Mouse (Mus musculus) lung, postnatal 10 days (tissue): ENCODE data around the gene Krtap28-13.

Experiments used
- DNase-seq: peaks from one replicate; pipeline ENCODE4 v3.0.0; 2021

Gene Krtap28-13

DNA sequence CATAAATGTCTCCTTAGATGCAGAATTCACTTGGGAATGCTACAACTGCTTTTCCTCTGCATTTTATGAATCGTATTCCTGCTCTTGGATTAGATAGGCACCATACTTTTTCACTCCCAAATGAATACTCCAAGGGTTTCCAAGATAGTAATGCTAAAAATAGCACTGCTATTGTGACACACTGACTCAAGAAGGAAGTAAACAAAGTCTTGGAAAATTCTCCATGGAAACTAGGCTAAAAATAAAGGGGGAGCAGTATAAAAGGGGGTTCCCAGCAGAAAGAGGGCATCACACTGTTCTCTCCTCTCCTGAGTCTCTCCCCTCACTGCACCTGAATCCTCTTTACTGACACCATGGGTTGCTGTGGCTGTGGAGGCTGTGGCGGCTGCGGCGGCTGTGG lies at the start of gene Krtap28-13:
Gene Krtap28-13, plus strand, starts transcription at position 288 of the 400 bp plus-strand sequence.
- no peak for DNase-seq

DNA sequence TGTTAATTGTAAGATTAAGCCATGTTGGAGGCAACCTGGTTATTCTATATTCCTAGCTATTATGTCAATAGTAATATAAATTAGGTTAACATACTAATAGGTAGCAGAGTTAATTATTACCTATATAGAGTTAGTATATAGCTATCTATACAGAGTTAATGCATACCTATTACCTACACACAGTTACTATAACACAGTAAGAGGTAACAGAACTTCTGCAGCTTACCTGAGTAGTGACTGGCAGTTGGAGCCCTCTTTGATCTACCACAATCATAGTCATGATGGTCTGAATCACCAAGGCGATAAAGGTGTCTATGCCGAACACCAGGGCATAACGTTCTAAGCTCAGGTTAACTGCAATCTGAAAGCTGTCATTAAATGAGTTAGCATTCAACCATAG lies 46.3 kb upstream of the Krtap28-13 start:
- no peak for DNase-seq

DNA sequence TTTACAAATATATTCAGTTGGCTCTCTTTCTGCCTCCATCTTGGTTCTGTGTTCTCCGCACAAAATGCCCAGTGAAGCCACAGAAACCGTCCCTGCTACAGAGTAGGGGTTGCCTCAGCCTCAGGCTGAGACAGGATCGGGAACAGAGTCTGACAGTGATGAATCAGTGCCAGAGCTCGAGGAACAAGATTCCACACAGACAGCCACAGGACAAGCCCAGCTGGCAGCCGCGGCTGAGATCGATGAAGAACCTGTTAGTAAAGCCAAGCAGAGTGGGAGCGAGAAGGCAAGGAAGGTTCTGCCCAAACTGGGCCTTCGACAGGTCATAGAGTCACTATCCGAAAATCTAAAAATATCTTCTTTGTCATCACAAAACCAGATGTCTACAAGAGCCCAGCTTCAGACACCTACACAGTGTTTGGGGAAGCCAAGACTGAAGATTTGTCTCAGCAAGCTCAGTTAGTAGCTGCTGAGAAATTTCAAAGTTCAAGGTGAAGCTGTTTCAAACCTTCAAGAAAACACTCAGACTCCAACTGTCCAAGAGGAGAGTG lies 45.3 kb upstream of the Krtap28-13 start:
- no peak for DNase-seq

DNA sequence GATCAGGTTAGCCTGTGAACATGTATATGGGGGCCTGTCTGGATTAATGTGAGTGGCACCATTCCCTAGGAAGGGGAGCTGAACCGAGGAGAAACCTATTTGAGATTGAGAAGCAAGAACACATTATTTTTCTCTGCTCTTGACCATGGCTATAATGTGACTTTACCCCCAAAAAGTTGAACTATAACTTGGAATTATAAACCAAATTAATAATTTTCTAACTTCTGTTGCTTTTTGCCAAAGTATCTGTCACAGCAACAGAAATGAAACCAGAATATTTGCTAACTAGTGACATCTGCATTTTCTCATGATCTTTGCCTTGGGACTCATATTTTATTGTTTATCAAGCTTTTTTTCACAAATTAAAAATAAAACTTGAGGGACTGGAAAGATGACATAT lies 44.2 kb upstream of the Krtap28-13 start:
- no peak for DNase-seq

DNA sequence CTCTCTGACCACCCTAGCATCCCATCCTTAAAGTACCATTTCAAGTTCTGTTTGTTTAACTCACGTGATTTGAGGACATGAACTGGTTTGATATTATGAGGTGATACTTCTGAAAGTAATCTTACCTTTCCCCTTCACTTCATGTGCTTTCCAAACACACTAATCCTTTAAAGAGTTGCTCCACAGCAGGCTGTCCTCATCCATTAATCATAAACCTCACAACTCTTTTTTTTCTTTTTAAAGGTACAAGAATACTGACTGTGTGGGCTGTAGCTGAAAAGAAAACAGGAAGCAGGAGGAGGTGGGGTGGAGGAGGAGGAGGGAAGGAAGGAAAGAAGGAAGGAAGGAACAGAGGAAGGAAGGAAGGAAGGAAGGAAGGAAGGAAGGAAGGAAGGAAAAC lies 28.8 kb upstream of the Krtap28-13 start:
- no peak for DNase-seq

DNA sequence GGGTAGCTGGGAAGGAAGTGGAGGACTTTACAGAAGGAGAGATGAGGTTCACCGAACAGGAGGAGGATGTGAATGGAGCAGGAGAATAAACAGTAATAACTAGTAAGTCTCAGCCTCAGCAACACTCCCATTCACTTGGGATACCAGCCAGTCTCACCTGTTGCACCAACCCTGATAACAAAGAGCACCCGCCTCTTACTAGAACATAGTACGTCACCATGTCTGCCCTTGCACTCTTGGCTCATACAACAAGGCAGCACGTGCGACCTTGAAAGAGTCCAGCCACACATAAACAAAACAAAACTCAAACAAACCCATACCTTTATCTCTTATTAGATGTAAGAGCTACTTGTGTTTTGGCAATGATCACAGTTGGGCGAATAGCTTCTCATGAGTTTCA lies 28.2 kb upstream of the Krtap28-13 start:
- peak; percentile 14 for DNase-seq

DNA sequence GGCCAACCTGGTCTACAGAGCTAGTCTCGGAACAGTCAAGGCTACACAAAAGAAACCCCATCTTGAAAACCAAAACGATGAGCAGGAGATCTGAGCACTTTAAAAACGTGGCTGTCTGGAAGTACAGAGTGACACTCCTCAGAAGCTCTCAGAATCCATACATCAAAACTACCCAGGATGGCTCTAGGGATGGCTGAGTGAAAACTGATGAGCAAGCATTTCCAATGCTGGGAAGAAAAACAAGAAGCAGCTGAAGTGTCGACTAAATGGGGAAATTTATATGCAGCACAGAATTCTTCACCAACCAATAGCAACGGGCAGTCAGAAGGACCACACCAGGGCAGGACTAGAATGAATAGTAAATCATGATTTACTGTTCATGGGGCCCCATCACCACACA lies 26.2 kb upstream of the Krtap28-13 start:
- DNase-seq = no peak

DNA sequence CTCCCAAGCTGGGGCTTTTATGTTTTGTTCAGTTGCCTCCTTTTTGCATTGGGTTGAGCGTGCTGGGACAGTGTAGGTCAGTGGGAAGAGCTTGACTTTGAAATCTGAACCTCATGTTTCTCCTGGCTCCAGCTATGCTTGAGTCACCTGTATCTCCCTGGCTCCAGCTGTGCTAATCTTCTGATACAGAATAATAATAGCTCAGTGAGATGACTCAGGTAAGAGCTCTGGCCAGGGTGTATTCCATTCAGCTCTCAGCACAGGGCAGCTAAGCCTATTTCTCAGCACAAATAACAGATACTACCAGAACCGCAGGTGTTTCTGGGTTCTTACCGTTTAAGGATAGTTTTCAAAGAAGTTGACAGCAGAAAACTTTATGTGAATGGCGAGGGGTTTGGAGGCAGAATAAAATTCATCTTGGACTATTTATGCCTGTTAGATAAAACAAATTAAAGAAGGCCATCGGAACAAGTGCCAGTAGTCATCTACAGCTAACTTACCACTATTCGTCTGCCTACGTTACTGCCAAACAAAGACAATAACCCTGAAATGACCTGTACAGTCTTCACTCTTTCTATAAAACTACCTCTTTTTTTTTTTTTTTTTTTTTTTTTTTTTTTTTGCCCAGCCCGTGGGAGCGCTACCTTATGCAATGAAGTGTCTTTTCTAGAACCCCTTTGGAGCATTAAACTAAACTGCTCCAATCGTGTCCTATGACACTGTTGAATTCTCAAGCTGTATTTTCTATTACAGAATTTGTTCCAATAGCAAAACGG lies 23.6 kb upstream of the Krtap28-13 start:
- no peak for DNase-seq

DNA sequence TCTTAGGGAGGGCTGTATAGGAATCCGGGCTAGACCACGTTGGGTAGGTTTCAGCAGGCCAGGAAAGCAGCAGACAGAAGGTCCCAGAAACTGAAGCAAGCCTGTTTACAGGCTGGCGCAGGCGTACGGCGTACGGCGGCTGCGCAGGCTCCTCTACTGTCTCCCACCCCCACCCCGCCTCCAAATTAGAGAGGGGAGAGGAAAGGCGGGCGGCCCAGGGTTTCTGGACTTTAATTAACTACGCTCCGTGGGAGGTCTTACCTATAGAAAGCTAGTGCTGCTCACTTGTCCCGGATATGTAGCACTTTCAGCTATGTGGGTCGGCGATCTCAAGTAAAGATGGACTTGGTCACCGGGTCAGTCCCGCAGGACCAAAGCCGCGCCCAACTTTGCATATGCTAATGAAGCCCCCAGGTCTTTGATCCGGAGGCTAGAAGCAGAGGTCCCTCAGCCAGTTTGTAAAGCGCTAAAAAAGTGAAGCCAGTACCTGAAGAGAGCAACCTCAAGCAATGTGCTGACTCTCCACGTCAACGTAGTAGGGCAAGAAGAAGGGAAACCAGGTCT lies 22.5 kb upstream of the Krtap28-13 start, which contains the start of gene Slc19a3:
Gene Slc19a3, minus strand, starts transcription at position 340 of the 564 bp plus-strand sequence.
- peak; percentile 50 for DNase-seq

DNA sequence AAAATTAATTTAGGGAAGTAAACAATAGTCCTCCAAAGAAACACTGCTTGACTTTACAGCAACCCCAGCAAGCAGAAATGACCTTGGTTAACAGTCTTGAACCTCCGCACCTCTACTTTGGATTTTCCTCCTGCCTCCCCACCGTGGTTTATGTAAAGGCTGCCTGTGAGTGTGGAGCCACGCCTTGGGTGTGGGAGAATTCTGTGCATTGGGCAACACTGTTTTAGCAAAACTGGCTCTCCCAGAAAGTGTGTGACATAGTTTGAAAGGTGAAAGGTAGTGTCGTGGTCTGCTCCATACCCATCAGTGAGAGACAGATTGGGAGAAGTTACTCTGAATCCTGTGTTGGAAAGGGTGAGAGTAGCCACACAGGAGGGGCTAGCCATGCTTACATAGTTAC lies 21.6 kb upstream of the Krtap28-13 start:
- peak; percentile 3 for DNase-seq

DNA sequence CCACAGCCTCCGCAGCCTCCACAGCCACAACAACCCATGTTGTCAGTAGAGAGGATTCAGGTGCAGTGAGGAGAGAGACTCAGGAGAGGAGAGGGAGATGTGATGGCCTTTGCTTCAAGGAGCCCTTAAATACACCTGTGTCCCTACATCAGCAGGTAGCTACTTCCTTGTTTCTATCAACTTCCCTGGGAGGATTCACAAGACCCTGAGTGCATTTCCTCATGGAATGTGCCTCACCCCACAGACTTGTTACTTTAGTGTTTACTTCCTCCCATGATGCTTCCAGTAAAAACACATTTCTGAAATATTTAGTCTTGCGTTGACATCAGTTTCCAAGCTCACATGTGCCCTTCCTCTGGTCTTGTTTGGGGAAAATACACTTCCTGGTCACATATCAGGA lies 18.4 kb upstream of the Krtap28-13 start, which contains the start of gene Krtap28-10:
Gene Krtap28-10, minus strand, starts transcription at position 101 of the 400 bp plus-strand sequence.
- DNase-seq = no peak

DNA sequence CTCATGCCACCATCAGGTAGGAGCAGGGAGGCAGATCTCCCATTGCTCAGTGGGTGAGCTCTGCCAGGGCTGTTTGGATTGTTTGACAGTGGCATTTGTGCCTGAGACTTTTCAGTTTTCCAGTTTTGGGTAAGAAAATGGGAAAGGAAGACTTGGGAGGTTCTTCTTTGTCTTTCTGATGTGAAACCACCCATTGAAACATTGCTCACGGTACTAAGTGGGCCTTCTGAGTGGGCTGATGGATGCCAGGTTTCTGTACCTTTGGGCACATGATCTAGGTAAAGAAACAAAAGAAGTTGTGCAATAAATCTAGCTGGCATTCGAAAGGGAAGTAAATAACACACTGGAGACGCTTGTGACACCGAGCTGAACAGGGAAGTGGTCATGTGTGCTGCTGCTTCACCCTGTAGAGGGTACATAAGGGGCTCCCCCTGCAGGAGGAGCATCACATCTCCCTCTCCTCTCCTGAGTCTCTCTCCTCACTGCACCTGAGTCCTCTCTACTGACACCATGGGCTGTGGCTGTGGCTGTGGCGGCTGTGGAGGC lies 15.8 kb upstream of the Krtap28-13 start, which contains the start of gene Gm47969:
Gene Gm47969, plus strand, starts transcription at position 51 of the 546 bp plus-strand sequence.
- peak; percentile 16 for DNase-seq

DNA sequence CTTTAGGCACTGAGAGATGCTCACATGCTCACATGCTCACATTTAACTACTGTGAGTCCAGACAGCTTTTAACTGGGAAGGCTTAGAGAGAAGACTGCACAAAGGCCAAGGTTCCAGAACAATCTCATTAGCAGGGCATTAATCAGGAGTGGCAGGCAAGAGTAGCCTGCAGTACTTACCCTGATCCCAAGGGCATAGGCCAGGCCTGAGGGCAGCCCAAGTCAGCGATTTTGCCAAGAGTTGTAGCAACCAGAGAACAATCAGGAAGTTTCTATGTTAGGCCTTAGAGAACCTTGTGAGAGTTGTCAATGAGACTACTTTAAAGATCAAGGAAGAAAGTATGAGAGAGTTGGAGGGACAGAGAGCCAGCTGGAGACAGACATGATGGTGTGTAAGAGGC lies 2.2 kb upstream of the Krtap28-13 start:
- no peak for DNase-seq

DNA sequence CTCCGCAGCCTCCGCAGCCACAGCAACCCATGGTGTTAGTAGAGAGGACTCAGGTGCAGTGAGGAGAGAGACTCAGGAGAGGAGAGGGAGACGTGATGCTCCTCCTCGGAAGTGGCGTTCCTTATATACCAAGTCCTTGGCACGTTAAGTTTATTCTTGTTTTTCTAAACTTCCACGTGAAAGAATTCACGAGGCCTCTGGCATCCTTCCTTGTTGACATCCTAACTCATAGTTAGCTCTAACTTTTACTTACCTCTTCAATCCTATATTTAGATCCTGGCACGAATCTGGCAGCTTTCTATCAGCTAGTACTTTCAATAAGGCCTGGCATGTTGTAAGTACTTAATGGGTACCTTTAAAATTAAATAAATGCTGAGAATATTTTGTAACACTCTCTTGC lies 1.5 kb upstream of the Krtap28-13 start, which contains the start of gene A030005K14Rik:
Gene A030005K14Rik, minus strand, starts transcription at position 101 of the 400 bp plus-strand sequence.
- no peak for DNase-seq

DNA sequence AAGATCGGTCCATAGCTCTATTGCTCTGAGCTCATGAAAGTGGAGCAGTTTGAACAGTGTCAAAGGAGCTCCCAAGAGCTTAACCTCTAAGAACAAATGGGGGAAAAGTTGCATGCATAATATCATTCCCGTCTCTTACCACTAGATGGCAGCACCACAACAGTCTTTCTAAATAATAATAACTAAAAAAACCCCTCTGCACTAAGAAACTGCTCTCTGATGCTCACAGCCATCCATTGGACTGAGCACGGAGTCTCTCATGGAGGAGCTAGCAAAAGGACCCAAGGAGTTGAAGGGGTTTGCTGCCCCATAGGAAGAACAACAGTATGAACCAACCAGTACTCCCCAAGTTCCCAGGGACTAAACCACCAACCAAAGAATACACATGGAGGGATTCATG lies 4.1 kb downstream of the Krtap28-13 start:
- DNase-seq = peak; percentile 49

DNA sequence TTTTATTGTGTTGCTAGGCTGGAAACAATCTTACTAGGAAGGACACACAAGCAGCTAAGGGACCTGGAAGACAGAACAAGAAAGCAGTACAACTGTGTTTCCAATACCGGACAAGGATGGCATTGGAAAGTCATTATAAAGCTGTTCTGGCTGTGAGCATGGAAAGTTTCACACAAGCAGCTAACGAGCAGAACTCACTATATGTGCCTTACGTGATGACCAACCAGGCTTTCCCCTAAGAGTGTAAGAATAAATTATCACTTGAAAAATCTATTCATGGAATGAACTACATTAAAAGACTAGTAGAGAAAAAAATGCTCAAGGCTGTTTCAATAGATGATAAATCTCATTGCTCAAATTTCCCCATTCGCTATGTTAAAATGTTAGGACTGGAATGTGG lies 5.8 kb downstream of the Krtap28-13 start:
- DNase-seq = no peak

DNA sequence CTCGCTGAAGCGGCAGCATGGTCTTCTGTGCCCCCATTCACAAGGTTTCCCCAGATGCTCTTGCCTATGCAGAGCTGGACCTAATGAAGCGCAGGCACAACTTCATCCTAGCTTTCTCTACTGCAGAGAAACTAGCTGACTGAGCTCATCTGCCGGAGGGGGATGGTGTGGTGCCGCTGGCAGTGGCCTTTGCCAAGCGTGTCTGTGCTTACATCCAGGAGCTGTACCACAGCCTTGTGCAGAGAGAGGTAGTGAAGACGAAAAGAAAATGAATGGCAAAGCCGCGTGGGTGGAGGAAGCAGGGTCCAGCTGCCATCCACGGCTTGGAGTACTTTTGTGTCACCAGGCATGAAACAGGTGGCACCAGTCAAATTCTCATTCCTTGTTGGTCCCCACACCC lies 6.5 kb downstream of the Krtap28-13 start:
- no peak for DNase-seq

DNA sequence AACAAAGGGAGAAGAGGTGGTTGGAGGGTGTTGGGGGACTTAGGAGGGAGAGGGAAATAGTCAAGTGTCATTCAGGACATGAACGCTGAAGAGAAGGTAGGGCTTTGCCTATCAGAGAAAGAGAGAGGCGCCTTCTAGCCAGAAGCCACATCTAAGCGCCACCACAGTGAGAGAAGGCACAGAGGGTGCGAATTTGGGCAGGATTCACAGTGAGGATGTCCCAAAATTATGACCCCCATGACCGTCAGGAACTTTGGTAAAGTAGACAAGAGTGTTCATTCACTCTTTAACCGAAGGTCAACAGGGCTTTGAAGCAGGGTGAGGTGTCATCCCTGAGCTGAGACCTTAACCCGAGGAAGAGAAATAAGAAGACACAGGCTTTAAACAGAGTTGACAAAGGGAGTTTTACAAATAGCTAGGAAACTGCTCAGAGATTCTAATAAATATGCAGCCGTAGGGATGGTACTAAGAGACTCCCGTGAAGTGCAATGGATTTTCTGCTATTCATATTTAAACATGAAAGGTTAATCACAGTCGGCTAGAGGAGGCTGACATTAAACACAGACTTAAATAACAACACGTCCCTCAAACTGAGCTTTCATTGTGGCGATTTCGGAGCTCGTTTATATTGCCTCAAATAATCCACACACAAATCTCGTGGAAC lies 14.9 kb downstream of the Krtap28-13 start:
- no peak for DNase-seq

DNA sequence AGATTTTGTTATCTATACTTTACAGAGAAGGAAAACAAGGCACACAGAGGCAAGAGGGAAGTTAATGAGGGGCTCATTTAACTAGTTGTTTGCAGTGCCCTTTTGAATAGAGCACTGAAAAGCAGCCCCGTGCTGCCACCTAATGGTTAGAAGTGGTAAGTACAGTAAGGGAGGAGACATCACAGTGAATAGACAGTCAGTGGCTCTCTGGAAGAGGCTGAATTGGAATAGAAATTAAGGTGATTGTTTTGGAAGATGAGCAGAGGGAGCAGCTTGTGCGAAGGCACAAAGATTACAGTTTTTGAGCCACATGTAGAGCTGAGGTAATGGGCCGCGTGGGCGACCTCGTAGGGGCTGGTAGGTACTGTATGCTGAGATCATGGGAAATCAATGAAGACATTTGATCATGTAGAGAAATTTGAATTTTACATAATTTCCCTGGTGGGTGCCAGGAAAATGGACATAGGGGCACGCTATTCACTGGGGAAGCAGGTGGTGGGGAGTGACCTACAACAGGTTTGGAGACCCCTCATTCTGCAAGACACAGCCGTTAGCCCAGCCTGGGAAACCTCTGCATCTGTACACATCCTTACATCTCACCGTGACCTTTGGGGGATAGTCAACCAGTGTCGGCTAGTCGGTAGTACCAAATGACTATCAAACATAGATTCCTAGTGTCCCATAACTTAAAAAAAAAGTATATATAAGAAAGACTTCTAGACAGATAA lies 15.6 kb downstream of the Krtap28-13 start:
- peak; percentile 48 for DNase-seq

DNA sequence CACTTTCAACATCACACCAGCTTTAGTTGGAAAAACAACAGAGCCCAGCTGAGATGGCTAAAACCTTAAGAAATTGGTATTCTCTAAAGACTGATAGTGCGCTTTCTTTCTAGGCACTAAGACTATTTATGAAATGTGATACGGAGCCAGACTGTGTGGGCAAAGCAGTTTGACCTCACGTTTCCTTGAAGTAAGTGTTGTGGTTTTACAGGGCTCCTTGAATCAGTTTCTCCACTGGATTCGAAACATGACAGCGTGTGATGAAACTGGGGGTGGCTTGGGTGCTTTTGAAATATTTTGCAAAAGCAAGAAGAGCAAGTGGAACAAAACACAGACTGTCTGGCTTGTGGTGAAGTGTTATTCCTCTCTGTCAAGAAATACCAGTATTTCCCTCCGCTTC lies 16.3 kb downstream of the Krtap28-13 start:
- DNase-seq = no peak

DNA sequence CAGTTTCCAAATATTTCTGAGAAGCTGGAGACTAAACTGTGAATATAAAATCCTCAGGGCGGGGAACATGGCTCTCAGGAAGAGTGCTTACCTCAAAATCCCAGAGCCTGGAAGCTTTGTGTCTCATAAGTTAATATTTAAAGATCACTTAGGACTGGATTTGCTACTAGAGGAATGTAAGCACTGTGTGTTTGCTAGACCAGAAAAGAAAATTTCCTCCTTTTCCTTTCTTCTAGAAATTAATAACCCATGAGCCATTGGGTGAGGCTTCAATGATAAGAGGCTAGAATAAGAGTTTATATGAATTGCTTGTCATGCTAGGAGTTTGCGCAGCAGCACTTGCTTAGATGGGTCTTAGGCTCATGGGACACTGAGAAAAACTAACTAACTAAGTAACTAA lies 24.1 kb downstream of the Krtap28-13 start:
- DNase-seq = no peak

DNA sequence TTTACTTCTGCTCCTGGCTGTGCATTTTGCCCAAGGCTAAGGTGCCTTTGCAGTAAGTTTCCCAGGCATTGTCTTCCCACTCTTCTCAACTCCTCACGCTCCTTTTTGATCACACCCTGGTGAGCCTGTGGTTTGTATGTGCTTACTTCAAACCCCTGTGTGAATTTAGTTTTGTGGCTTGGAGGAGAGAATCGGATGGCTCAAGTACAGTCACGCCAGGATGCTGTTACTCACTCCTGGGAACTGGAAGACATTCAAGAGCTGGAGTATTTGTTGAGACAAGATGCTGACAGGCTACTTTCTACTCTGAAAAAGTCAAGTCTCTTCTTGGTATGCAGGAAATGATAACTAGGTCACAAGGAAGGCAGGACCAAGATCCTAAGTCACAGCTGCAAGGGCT lies 30.5 kb downstream of the Krtap28-13 start:
- no peak for DNase-seq
